Mouse (Mus musculus): Measurements from ENCODE around the gene Polr3gl. TPM values are rescaled to one million over a fixed set of nuclear protein-coding genes. Genes with fewer than 3 reads are reported as not detected.

The Polr3gl gene
- polyA plus RNA-seq, 1 experiment: 15.3 TPM

- 4% methylated on average over 8 of the region's 8 CpGs for WGBS
- DNase-seq: peak; percentile 90
- no peak for TF ChIP-seq POLR2A (IDR thresholded peaks at IDR 0.05; ENCODE audit: low read depth, low read length)
- peak; percentile 48 for TF ChIP-seq CTCF (conservative IDR thresholded peaks at IDR 0.05; ENCODE audit: insufficient read depth, insufficient read length, low read depth, low read length)
Measured at GRCm38 (mm10) chr3:96551203-96551602, 42.8 kb downstream of the Polr3gl start.

GRCm38 (mm10) chr3:96549346-96549745 is 44.6 kb downstream of the Polr3gl start:
- no peak for TF ChIP-seq POLR2A (IDR thresholded peaks at IDR 0.05; ENCODE audit: low read depth, low read length)
- TF ChIP-seq CTCF (conservative IDR thresholded peaks at IDR 0.05; ENCODE audit: insufficient read depth, insufficient read length, low read depth, low read length): no peak
- WGBS: 91% methylated on average over 5 of the region's 5 CpGs
- Histone ChIP-seq H3K27ac (ENCODE audit: insufficient read depth, low read depth, low read length) (no peak overlapping the region), H3K4me1 (ENCODE audit: control insufficient read depth, insufficient read depth, low read length) (peaks cover 16% of the 10 kb centered on the region; the same call in 1 of the 2 replicates), H3K4me3 (ENCODE audit: insufficient read depth, low read depth, low read length) (no peak overlapping the region), H3K27me3 (replicated peaks; ENCODE audit: control insufficient read depth, insufficient read depth, low read length) (no peaks in the 10 kb centered on the region), H3K36me3 (ENCODE audit: control insufficient read depth, insufficient read depth, low read length) (no peaks in the 10 kb centered on the region)
- no peak for DNase-seq

More at GRCm38 (mm10) chr3:96551203-96551602, 42.8 kb downstream of the Polr3gl start:
- Histone ChIP-seq H3K4me1 (ENCODE audit: control insufficient read depth, insufficient read depth, low read length) (peaks cover 25% of the 10 kb centered on the region; the same call in 1 of the 2 replicates), H3K36me3 (ENCODE audit: control insufficient read depth, insufficient read depth, low read length) (no peaks in the 10 kb centered on the region), H3K4me3 (ENCODE audit: insufficient read depth, low read depth, low read length) (no peak overlapping the region), H3K27ac (ENCODE audit: insufficient read depth, low read depth, low read length) (peak overlapping the region; percentile 71), H3K27me3 (replicated peaks; ENCODE audit: control insufficient read depth, insufficient read depth, low read length) (no peaks in the 10 kb centered on the region)

DNA sequence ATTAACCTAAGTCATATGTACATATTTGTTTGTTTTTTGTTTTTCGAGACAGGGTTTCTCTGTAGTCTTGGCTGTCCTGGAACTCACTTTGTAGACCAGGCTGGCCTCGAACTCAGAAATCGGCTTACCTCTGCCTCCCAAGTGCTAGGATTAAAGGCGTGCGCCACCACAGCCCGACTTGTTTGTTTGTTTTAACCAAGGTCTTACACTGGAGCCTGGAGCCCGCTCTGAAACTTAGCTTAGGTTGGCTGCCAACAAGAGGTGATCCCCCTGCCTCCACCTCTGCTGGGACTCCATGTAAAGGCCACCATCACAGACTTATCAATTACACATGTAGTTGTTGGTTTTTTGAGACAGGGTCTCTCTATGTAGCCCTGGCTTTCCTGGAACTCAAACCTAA is 45.2 kb downstream of the Polr3gl start:
- H3K27ac ChIP-seq (ENCODE audit: insufficient read depth, low read depth, low read length): no peak overlapping the region
- H3K27me3 ChIP-seq (replicated peaks; ENCODE audit: control insufficient read depth, insufficient read depth, low read length): no peaks in the 10 kb centered on the region
- 95% methylated on average over 7 of the region's 7 CpGs for WGBS
- DNase-seq: no peak
- TF ChIP-seq POLR2A (IDR thresholded peaks at IDR 0.05; ENCODE audit: low read depth, low read length): no peak
- TF ChIP-seq CTCF (conservative IDR thresholded peaks at IDR 0.05; ENCODE audit: insufficient read depth, insufficient read length, low read depth, low read length): no peak
- peaks cover 11% of the 10 kb centered on the region; the same call in 1 of the 2 replicates for H3K4me1 ChIP-seq (ENCODE audit: control insufficient read depth, insufficient read depth, low read length)
- H3K4me3 ChIP-seq (ENCODE audit: insufficient read depth, low read depth, low read length): no peak overlapping the region
- H3K36me3 ChIP-seq (ENCODE audit: control insufficient read depth, insufficient read depth, low read length): no peaks in the 10 kb centered on the region

- DNase-seq: peak; percentile 80
- Histone ChIP-seq H3K4me3 (ENCODE audit: insufficient read depth, low read depth, low read length) (no peak overlapping the region), H3K36me3 (ENCODE audit: control insufficient read depth, insufficient read depth, low read length) (no peaks in the 10 kb centered on the region), H3K27me3 (replicated peaks; ENCODE audit: control insufficient read depth, insufficient read depth, low read length) (no peaks in the 10 kb centered on the region), H3K4me1 (ENCODE audit: control insufficient read depth, insufficient read depth, low read length) (peaks cover 10% of the 10 kb centered on the region; the same call in 1 of the 2 replicates), H3K27ac (ENCODE audit: insufficient read depth, low read depth, low read length) (no peak overlapping the region)
- no peak for TF ChIP-seq POLR2A (IDR thresholded peaks at IDR 0.05; ENCODE audit: low read depth, low read length)
- TF ChIP-seq CTCF (conservative IDR thresholded peaks at IDR 0.05; ENCODE audit: insufficient read depth, insufficient read length, low read depth, low read length): peak; percentile 90
- WGBS: 10% methylated on average over 14 of the region's 14 CpGs
Measured at GRCm38 (mm10) chr3:96547389-96547960, 46.5 kb downstream of the Polr3gl start.

DNA sequence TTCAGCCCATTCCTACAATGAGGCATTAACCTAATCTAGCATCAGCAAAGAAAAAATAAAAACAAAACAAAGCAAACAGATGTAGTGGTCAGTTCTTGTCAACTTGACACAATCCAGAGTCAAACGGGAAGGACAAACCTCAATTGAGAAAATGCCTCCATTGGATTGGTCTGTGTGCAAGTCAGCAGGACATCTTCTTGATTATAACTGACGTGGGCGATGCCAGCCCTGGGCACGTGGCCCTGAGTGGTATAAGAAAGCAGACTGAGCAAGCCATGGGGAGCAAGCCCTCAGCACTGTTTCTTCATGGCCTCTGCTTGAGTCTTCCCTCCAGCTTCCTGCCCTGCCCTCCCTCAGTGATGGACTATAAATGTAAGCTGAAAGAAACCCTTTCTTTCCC is 47.1 kb downstream of the Polr3gl start:
- no peaks in the 10 kb centered on the region for H3K27me3 ChIP-seq (replicated peaks; ENCODE audit: control insufficient read depth, insufficient read depth, low read length)
- H3K27ac ChIP-seq (ENCODE audit: insufficient read depth, low read depth, low read length): no peak overlapping the region
- DNase-seq: no peak
- TF ChIP-seq POLR2A (IDR thresholded peaks at IDR 0.05; ENCODE audit: low read depth, low read length) (no peak), CTCF (conservative IDR thresholded peaks at IDR 0.05; ENCODE audit: insufficient read depth, insufficient read length, low read depth, low read length) (no peak)
- H3K4me3 ChIP-seq (ENCODE audit: insufficient read depth, low read depth, low read length): no peak overlapping the region
- H3K36me3 ChIP-seq (ENCODE audit: control insufficient read depth, insufficient read depth, low read length): no peaks in the 10 kb centered on the region
- peaks cover 9% of the 10 kb centered on the region; the same call in 1 of the 2 replicates for H3K4me1 ChIP-seq (ENCODE audit: control insufficient read depth, insufficient read depth, low read length)
- 51% methylated on average over 4 of the region's 4 CpGs for WGBS

- no peaks in the 10 kb centered on the region for H3K36me3 ChIP-seq (ENCODE audit: control insufficient read depth, insufficient read depth, low read length)
- H3K27ac ChIP-seq (ENCODE audit: insufficient read depth, low read depth, low read length): no peak overlapping the region
- TF ChIP-seq POLR2A (IDR thresholded peaks at IDR 0.05; ENCODE audit: low read depth, low read length) (no peak), CTCF (conservative IDR thresholded peaks at IDR 0.05; ENCODE audit: insufficient read depth, insufficient read length, low read depth, low read length) (no peak)
- H3K4me3 ChIP-seq (ENCODE audit: insufficient read depth, low read depth, low read length): no peak overlapping the region
- 23% methylated on average over 1 of the region's 1 CpGs for WGBS
- no peaks in the 10 kb centered on the region for H3K27me3 ChIP-seq (replicated peaks; ENCODE audit: control insufficient read depth, insufficient read depth, low read length)
- DNase-seq: peak; percentile 31
- peaks cover 2% of the 10 kb centered on the region; the same call in 1 of the 2 replicates for H3K4me1 ChIP-seq (ENCODE audit: control insufficient read depth, insufficient read depth, low read length)
Measured at GRCm38 (mm10) chr3:96545565-96545964, 48.4 kb downstream of the Polr3gl start.

- Histone ChIP-seq H3K27ac (ENCODE audit: insufficient read depth, low read depth, low read length) (no peak overlapping the region), H3K36me3 (ENCODE audit: control insufficient read depth, insufficient read depth, low read length) (no peaks in the 10 kb centered on the region), H3K4me3 (ENCODE audit: insufficient read depth, low read depth, low read length) (no peak overlapping the region), H3K27me3 (replicated peaks; ENCODE audit: control insufficient read depth, insufficient read depth, low read length) (no peaks in the 10 kb centered on the region), H3K4me1 (ENCODE audit: control insufficient read depth, insufficient read depth, low read length) (peaks cover 2% of the 10 kb centered on the region; the same call in 1 of the 2 replicates)
- DNase-seq: no peak
- TF ChIP-seq POLR2A (IDR thresholded peaks at IDR 0.05; ENCODE audit: low read depth, low read length) (no peak), CTCF (conservative IDR thresholded peaks at IDR 0.05; ENCODE audit: insufficient read depth, insufficient read length, low read depth, low read length) (no peak)
- WGBS: 78% methylated on average over 11 of the region's 11 CpGs
Measured at GRCm38 (mm10) chr3:96543345-96543744, 50.6 kb downstream of the Polr3gl start.

All from kidney, adult 2 months (tissue).